Mouse (Mus musculus): ENCODE measurements at regions not wholly inside any gene's neighbourhood (a gene's known extent, or its start where the extent isn't known, plus 50 kb on each side); places are given as distances from the start of the nearest gene placed in this dataset.

- no peak for DNase-seq (ENCODE audit: low spot score)
These were observed 66.6 kb upstream of the Lcorl start for GRCm38 (mm10) chr5:45923907-45924594.

Measured in urinary bladder, postnatal 25 days (tissue).